Mouse (Mus musculus) adrenal gland, adult 8-10 months (tissue): ENCODE results near the gene Alg5. TPM values are rescaled to one million over a fixed set of nuclear protein-coding genes. Genes with fewer than 3 reads are reported as not detected.
"Not testable (repeated sequence)": the region's sequence is repeated elsewhere in the genome, so short reads cannot be mapped to it uniquely, and the experiment has no call there.

Experiments
- DNase-seq: peaks from one replicate; pipeline ENCODE4 v3.0.0; 2022
- total RNA-seq, 4 experiments: library from RNA; stranded (reverse); gene quantifications; 2 replicates each; pipeline ENCODE4 v1.2.4; 2022

The Alg5 gene
- total RNA-seq, 4 experiments from 2014 or later = 40.0 to 49.7 (median 41.0) TPM

DNA sequence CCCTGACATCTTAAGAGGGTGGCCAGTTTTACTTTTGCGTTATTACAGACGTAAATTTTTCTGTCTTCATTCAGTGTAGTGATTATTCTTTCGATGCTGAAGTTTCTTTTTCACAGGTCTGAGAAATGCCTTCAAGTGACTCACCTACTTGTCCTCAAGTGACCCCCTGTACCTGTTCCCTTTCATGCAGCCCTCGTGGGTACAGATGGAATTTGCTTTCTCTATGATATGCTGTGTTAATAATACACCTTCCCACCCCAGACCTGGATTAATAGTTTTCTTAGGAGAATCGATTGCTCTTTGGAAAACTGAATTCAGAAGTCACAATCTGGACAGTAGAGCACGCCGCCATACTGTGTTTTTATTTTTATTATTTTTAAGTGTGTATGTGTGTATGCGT, 2.0 kb downstream of the Alg5 start:
- no peak for DNase-seq

DNA sequence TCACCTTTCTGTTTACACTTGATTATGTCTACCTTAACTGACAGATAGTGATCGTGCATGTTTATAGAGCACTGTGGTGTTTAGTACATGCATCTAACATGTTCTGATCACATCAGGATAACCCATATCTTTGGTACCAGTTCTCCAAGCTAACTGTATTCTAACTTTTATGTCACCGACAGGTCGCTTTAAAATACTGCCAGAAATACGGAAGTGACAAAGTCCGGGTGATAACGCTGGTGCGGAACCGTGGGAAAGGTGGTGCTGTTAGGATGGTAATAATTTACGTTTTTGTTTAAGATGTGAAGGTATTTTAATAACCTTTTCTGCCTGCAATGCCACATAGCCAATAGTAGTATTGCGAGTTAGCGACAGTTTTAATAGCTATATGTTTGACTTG, 6.6 kb downstream of the Alg5 start:
- DNase-seq = no peak

DNA sequence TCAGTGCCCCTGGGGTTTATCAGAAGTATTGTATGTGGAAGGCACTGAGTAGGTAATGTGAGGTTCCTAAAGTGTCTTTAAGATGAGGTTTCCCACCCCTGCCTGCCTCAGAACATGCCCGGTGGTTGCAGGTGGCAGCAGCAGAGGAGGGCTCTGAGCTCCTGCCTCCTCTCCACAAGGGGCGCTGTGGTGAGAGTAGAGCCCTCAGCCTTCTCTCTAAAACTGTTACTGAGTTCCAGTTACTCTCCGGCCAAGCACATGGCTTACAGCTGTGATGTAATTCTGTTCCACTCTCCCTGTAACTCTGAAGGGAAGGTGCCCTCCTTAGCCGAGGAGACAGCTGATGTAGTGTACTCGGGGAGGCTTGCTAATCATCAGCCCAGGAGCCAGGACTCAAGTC, 10.5 kb downstream of the Alg5 start:
- no peak for DNase-seq

DNA sequence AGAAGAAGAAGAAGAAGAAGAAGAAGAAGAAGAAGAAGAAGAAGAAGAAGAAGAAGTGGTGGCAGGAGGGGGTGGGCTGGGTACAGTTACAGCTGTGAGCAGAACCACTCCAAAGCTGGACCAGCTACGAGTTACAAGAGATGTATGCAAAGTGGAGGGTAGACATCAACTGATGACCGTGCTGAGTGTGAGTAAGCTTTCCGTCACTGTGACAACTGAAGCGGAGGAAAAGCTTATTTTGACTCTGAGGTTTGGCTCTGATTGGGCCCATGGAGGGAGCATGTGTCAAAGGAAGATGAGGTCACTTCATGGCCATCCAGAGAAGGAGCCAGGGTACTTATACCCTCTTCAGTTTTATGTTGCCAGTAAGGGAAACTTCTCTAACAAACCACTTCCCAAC, 18.1 kb downstream of the Alg5 start:
- DNase-seq = no peak

DNA sequence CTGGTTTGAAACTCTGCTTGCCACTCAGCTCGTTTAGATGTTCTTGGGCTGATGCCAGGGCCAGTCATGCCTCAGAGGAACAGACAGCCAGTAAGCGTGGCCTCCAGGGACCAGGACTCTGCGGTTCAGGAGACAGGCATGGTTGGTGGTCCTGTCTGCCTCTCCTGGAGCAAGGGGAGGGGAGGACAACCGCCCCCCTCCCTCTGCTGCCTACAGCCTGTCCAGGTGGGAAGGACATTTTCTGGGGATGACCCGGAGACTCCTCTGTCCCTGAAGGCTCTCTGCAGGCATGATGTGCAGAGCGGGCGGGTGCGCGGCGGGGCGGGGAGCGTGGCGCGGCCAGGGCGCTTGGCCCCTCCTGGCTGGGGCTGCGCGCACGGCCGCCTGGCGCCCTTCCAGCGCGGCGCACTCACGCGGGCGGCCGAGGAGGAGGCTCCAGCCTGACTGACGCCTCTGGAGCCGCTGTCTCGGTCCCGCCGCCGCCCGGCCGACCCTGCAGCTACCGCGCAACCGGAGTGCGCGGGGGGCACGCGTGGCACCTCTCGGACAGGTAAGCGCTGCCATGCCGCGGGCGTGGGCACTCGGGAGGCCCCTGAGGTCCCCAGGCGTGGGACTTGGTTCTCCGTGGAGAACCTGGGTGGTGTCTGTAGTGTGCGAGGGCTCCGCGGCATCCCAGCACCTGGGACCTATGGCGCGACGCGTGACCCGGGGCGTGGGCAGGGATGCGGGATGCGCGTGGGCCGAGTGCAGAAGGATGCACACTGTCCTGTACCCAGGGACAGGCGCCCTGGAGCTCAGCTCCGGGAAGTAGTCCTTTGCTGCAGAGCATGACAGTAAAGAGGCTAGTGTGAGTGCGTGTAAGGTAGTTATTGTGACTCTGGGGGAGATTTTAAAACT, 20.1 kb downstream of the Alg5 start, which contains the start of gene Smad9:
Smad9 (plus strand) TSS at position 438 of the 897 bp plus-strand sequence.
- peak; percentile 79 for DNase-seq

DNA sequence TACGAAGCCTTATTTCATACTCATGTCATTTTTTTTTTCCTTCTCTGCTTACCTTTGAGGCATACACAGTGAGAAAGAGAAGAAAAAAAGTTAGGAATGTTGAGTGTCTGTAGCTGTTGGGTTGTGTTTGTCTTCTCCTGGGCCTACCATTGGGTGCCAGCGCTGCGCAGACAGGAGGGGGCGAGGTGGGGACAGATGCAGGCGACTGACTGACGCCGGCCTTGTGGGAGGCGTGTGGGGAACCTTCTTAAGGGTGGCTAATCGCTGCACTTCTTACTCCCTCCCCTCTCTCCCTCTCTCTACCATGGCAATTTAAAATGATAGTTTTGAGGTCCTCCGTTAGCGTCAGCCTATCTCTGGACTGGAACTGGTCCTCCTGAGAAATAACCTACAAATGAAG, 20.7 kb downstream of the Alg5 start:
- DNase-seq = no peak

DNA sequence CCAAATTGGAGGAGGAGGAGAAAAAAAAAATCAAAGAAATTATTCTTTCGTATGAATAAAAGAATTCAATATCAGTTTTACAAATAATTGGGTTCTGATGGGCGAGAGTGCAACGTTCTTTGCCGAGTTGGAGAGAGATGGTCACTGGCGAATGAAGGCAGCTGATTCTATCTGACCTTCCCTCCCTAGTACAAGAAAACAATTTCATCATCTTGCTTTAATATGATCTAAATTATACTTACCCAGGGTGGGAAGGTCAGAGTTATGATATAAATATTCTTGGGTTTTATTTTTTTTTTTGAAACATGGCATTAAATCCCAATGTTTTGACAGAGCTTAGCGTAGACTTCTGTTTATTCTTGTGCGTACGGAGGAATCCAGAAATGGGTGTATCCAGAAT, 22.1 kb downstream of the Alg5 start:
- DNase-seq = no peak

DNA sequence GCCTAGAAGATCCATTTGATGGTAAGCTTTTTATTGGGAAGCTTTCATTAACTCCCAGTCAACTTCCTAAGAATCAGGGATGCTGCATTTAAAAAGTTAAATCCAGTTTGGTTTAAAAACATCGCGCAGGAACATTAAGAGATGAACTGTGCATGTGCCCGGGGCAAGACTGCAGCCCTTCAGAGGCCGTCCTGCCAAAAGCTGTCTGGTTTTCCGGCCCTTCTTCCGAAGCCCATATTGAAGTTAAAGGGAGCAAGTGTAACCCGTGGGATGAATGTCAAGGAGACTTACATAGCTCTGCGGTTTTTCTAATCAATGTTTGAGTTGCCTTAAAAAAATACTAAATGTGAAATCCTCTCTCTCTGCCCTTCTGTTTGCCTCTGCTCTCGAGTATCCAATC, 23.9 kb downstream of the Alg5 start:
- DNase-seq = no peak

DNA sequence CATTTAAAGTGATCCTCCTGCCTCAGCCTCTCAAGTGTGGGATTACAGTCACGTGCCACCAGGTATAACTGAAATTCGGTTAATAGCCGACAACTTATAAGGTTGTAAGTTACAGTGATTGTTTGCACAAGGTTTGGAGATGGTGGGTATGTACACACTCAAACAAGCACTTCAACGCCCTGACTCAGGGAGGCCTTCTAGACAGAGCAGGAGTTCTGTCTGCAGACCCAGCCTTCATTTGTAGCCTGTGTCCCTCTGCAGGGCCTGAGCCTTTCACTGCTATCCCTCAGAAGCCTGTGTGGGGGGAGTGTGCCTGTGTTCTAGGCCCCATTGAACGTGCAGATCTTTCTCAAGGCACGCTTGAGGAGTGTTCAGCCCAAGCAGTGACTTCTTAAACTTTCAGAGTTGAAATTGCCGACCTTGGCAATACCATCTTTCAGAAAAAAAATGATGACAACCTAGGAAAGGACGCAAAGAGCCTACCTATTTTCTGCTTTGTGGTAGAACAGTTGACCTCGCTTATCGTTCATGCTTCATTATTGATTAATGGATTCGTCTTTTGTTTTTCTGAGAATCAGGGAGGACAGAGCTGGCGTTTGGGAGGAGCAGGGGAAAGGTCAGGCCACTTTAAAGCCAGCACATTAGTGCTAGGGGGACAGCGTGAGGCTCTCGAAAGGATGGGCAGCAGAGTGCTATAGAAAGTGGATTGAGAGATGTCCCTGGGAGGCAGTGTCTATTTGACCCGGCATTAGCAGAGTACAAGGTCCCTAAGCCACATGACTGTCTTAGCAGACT, 25.2 kb downstream of the Alg5 start:
- DNase-seq = no peak

DNA sequence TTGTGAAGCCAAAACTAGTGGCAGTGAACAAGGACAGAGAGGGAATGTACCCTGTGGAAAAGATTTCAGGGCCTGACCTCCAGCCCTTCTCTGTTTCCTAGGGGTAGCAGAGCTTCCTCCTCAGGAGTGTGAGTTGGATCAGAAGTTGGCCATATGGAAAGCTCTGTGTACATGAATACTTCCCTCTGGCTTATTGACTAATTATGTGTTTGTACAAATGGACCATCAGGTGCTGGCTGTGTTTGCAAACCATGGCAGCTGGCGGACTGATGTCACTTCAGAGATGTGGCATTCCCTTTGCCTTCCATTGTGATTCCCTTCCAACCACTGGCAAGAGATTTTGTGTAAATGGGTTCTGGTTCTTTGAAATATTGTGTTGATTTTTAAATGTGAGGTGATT, 25.9 kb downstream of the Alg5 start:
- DNase-seq = no peak

DNA sequence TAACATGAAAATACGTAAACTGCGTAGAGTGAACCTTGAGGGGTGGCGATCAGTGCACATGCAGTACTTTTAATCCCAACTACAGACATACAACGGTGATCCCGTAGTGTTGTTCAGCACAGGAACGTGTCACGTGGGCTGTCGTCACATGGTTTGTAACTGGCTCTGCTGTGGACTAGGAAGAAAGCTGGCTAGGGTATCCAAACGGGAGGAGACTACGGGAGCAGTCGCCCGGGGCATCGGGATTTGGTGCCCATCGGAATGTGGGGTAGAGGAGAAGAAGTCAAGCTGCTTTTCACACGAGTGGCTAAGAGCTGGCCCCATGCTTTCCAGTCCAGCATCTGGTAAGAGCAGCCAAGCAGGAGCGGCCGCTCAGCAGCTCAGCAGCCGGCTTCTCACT, 29.1 kb downstream of the Alg5 start:
- DNase-seq = no peak

DNA sequence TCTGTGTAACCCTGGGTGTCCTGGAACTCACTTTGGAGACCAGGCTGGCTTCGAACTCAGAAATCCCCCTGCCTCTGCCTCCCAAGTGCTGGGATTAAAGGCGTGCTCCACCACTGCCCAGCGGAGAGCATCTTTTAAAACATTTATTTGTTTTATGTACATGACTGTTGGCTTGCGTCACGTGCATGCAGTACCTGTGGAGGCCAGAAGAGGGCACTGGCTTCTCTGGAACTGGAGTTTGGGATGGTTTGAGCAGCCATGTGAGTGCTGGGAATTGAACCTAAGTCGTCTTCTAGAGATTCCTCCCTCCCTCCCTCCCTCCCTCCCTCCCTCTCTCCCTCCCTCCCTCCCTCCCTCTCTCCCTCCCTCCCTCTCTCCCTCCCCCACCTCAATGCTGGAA, 30.2 kb downstream of the Alg5 start:
- not testable (repeated sequence) for DNase-seq

DNA sequence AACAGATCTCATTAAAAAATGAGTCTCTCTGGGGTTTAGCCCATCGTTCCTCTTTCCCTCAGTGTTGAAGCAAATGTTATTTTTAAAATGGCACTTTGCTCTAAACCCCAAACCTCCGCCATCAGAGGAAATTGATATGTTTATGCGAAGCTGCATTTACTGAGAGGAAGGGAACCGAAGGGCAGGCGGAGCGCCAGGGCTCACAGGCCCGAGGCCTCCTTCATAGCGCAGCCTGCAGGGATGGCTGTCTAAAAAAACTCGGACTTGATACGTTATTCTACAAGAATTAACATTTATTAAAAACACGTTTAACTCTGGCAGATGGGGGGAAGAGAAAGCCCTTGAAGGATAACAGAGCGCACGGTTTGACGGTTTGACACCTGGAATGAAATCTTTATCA, 30.7 kb downstream of the Alg5 start:
- no peak for DNase-seq

DNA sequence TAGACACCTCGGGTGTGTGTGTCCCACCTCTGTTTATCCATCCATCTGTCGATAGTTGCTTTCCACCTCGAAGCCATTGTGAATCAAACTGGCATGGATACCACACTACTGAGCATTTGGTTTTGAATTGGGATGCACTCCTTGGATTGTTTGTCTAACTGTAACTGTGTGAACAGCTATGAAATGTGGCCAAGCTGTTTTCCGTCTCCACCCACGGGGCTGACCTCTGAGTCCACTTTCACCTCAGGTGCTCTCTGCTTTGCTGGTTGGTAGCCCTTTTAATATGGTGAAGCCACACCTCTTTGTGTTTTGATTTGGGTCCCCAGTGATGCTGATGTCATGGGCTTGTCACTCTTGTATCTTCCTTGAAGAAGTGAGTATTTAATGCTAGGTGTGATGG, 31.5 kb downstream of the Alg5 start:
- no peak for DNase-seq

DNA sequence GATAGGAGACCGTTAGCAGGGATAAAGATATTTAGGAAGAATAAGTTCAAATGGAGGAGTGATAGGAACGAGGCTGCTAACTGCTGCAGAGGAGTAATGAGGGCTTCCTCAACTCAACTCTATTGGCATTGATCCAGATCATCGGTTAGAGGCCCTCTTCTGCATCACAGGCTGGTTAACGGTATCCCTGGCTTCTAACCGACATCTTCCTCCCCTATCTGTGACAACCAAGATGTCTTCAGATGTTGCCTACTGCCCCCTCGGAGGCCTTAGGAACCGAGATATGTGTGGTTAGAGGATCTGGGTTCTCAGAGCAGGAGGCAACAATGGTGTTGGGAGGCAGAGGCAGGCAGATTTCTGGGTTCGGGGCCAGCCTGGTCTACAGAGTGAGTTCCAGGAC, 33.3 kb downstream of the Alg5 start:
- DNase-seq = no peak

DNA sequence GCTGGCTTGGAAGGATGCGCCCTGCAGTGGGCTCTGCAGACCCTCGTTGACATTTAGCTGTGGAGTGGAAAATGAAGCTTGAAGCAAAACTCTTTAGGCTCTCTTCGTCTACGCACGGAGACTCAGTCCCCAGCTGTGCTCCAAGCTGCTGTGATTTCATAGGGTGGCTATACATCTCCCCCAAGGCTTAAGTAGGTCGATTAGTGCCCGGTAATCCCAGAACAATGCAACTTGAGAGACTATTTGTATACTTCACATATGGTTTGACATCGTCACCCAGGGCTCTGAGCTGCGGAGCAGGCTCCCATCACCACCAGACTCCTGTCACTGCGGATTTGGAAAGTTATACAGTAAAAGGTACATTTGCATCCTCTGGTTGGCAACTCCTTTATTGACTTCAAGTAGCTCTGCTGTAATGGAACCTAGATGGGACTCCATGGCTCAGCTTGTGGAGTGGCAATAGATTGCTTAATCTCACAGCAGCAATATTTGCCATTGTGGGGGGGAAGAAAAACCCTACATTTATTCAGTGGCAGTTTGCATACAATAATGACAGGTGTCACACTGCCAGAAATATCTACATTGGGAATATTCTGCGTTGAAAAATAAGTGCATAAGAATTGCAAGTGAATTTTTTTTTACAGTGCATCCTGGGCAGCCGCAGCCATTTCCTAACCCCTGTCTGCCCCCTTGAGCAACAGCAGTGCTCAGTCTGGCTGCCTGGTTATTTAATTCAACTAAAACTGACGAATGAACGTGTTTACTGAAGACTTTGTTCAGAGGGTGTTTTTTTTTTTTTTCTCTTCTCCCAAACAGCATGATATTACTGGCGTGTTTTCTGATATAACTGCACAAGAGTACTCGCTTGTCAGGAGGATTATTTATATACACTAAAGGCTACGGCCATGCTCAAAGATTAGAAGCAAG, 34.3 kb downstream of the Alg5 start:
- no peak for DNase-seq

DNA sequence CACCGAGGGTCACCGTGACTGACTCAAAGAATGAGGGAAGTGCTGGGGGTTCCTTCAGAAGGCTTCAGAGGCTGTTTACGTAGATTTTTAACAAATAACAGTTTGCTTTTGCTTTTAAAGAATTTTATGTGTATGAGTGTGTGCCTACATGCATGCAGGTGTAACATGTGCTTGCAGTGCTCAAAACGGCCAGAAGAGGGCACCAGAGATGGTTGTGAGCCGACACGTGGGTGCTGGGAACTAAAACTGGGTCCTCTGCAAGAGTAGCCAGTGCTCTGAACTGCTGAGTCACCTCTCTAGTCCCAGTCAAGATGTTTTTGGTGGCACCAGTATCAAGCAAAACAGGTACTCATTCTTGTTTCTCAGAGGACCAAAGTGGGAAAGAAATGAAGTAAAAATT, 38.3 kb downstream of the Alg5 start:
- DNase-seq = no peak

DNA sequence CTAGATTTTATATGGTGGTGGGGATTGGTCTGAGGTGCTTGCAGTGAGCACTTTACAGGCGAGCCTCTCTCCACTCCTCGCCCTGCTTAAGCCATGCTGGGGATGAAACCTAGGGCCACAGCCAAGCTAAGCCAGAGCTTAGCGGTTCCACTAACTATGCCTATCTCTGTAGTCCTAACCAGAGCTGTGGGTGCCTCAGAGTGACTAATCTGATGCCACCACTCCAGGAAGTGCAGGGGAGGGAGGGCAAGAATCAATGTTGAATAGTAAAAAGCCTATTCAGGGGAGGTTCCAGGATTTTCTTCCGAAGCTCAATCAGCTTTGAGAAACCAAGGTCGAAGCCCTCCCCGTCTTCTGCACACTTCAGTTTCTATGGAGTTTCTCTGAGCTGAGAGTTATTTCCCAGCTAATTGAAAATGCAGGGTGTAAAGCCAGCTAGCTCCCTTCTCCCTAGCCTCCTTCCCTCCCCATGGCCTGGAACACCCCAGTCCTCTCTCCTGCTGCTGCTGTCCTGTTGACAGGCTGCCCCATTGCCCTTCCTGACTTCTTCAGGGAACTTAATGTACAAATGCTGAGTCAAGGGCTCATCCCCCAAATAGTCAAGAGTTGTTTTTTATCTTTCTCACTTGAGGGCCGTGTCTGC, 40.8 kb downstream of the Alg5 start:
- DNase-seq = no peak

DNA sequence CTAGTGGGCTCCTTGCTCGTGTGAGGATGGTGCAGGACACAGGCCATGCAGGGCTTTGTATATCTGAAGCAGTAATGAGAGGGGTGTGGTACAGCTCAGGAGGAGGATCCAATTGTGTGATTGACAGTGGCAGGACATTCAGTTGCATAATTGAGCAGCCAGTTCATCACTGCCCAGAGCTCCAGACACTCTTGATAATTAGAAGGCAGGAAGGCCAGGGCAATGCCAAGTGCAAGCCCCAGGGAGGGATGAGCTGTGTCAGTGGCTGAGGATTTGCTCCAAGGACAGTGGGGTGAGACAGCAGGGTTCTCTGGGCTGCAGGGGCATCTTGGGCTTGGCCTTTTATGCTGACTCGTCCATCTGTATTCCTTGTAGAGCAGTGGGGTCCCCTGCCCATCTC, 55.3 kb downstream of the Alg5 start:
- DNase-seq = peak; percentile 55

DNA sequence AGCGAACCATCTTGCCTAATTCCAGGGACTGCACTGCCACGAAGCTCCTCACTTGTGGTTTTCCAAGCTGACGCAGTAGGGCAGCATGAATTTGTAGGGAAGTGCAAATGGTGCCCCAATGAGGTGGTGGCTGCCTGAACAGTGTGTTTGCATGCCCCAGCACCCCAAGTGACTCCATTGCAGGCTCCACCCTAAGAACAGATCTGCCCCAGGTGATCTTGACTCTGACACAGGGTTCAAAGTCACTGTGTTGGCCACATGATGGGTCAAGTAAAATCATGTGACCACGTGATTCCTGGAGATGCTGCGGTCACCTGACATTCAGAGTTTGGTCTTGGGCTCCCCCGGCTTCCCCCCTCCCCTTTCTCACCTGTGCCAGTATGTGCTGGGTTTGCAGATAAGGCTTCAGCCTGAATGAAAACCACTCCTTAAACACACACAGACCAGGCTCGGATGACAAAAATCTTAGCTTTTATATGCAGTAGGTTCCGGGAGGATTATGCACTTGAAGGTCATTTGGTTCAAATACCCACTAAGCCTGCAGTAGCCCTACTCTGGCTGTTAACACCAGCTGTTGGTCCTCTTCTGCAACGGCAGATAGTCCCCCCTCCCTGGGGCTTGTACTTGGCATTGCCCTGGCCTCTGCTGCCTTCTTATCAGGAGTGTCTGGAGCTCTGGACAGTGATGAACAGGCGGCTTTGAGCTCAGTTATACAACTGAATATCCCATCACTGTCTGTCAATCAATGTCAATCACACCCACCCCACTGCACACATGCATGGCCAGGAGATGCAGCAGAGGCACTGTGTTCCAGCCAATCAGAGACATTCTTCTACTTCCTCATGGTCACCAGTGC, 56.7 kb downstream of the Alg5 start:
- DNase-seq = no peak

DNA sequence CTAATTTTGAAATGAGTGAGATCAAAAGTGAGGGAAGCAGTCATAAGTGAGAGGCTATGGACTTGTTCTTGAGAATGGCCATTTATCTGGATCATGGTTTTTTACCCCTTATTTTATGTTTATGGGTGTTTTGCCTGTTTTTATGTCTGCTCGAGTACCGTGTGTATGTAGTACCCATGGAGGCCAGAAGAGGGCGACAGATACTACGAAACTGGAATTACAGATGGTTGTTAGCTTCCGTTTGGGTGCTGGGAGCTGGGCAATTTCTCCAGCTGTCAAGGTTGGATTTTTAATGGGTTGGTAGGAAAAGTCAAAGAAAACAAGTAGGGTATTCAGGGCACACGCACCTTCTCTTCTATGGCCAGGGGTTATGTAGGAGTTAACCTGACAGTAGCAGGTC, 58.4 kb downstream of the Alg5 start:
- DNase-seq = no peak
